Mouse (Mus musculus): ENCODE data around the gene Pygo2.
A peak's percentile ranks its signal among the peaks of the same experiment; 100 is the strongest.

- TF ChIP-seq CTCF (IDR thresholded peaks at IDR 0.05; ENCODE audit: low read depth) (no peak), EP300 (IDR thresholded peaks at IDR 0.05; ENCODE audit: low read depth) (peak; percentile 89)
Observed at GRCm38 (mm10) chr3:89411490-89412393, 18.3 kb upstream of the Pygo2 start, which contains the start of gene Flad1.
